Mouse (Mus musculus) gastrocnemius, postnatal 4 days (tissue): ENCODE data around the gene Olfr316. TPM values are rescaled to one million over a fixed set of nuclear protein-coding genes. Genes with fewer than 3 reads are reported as not detected.

Source experiments
- DNase-seq, 2 experiments: peaks; one replicate each; pipeline ENCODE4 v3.0.0; 2021 to 2022; ENCODE audit warnings: low spot score in 2 of 2, mixed read lengths in 2 of 2
- total RNA-seq, 2 experiments: library from RNA; stranded (reverse); gene quantifications; 2 replicates each; pipeline ENCODE4 v1.2.3; 2021

Gene Olfr316
- total RNA-seq, 2 experiments from 2014 or later, result not detected

- no peak for DNase-seq
These were observed 51.9 kb downstream of the Olfr316 start for GRCm38 (mm10) chr11:58804393-58804792.

Other genes starting within 250 kb of the Olfr316 start
- gene Olfr330, start 217.9 kb upstream of the Olfr316 start, total RNA-seq, result not detected
- not detected for gene Olfr329-ps, start 206.3 kb upstream of the Olfr316 start, total RNA-seq
- gene Olfr328, start 197.1 kb upstream of the Olfr316 start, total RNA-seq, result not detected
- gene Olfr224, start 182.2 kb upstream of the Olfr316 start, total RNA-seq, result not detected
- not detected for gene Olfr325, start 175.0 kb upstream of the Olfr316 start, total RNA-seq
- not detected for gene Olfr324, start 157.6 kb upstream of the Olfr316 start, total RNA-seq
- not detected for gene 2210407C18Rik, start 136.7 kb upstream of the Olfr316 start, total RNA-seq
- not detected for gene Olfr323, start 122.2 kb upstream of the Olfr316 start, total RNA-seq
- under 1 TPM in 1 of 2 experiments, not detected in 1; 0.13 TPM for gene Trim58, start 112.3 kb upstream of the Olfr316 start, total RNA-seq
- not detected for gene Olfr322, start 94.0 kb upstream of the Olfr316 start, total RNA-seq
- gene Olfr320, start 71.6 kb upstream of the Olfr316 start, total RNA-seq, result not detected
- gene Olfr319, start 53.6 kb upstream of the Olfr316 start, total RNA-seq, result not detected
- not detected for gene Olfr318, start 28.7 kb upstream of the Olfr316 start, total RNA-seq
- gene Olfr317, start 13.5 kb upstream of the Olfr316 start, total RNA-seq, result not detected
- gene Olfr315, start 20.5 kb downstream of the Olfr316 start, total RNA-seq, result not detected
- gene Olfr314, start 30.2 kb downstream of the Olfr316 start, total RNA-seq, result not detected
- under 1 TPM in 1 of 2 experiments, not detected in 1; 0.52 TPM for gene Fam183b, start 49.2 kb downstream of the Olfr316 start, total RNA-seq
- gene Olfr313, start 62.3 kb downstream of the Olfr316 start, total RNA-seq, result not detected
- not detected for gene Olfr312, start 76.5 kb downstream of the Olfr316 start, total RNA-seq
- not detected for gene Olfr311, start 86.5 kb downstream of the Olfr316 start, total RNA-seq
- 1 to 10 TPM; 3.7 to 4.5 TPM for gene Gm12258, start 94.4 kb downstream of the Olfr316 start, total RNA-seq
- gene 2810021J22Rik, start 114.5 kb downstream of the Olfr316 start, total RNA-seq, result 1 to 10 TPM; 3.2 to 3.6 TPM
- 1 to 10 TPM; 6.9 to 8.1 TPM for gene Zfp39, start 151.5 kb downstream of the Olfr316 start, total RNA-seq
- gene Btnl10, start 165.2 kb downstream of the Olfr316 start, total RNA-seq, result under 1 TPM in 1 of 2 experiments, not detected in 1; 0.18 TPM
- 100 to 1,000 TPM; 161 to 162 TPM for gene Rnf187, start 186.2 kb downstream of the Olfr316 start, total RNA-seq
- gene Hist3h2ba, start 196.2 kb downstream of the Olfr316 start, total RNA-seq, result 10 to 100 TPM in 1 of 2 experiments, 1 to 10 TPM in 1; 9.8 to 17.0 TPM
- 10 to 100 TPM; 37.1 to 42.7 TPM for gene Hist3h2a, start 202.0 kb downstream of the Olfr316 start, total RNA-seq
- gene Trim17, start 202.0 kb downstream of the Olfr316 start, total RNA-seq, result under 1 TPM; 0.23 to 0.29 TPM
- 10 to 100 TPM; 16.7 to 19.6 TPM for gene Trim11, start 225.4 kb downstream of the Olfr316 start, total RNA-seq